ENCODE assay signal across 8 mouse cellular contexts in the genomic region with DNA sequence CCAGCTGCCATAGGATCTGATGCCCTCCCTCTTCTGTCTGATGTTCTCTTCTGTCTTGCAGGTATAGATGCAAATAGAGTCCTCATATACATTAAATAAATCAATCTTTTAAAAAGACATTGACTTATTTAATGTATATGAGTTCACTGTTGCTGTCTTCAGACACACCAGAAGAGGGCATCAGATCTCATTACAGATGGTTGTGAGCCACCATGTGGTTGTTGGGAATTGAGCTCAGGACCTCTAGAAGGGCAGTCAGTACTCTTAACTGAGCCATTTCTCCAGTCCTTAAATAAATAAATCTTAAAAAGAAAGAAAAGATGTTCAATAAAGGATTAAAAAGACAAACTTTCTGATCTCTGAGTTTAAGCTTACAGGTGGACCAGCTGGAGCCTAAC. TPM values are rescaled to one million over a fixed set of nuclear protein-coding genes. Genes with fewer than 3 reads are reported as not detected.
DNase-seq lines count a peak whose midpoint lies in the region; ATAC-seq and TF ChIP-seq lines count a peak whose summit lies in the region.

No protein-coding gene starts in this region.

- peak overlapping the region; percentile 87 for H3K4me3 ChIP-seq in kidney, postnatal 0 days (replicated peaks; ENCODE audit: low read depth, low read length)
- peak overlapping the region; percentile 92 for H3K4me3 ChIP-seq in embryonic facial prominence, embryonic 12.5 days
- peak overlapping the region; percentile 71 for H3K4me3 ChIP-seq in intestine, postnatal 0 days (ENCODE audit: low read depth, low read length)
- peak overlapping the region; percentile 96 for H3K4me3 ChIP-seq in neural tube, embryonic 13.5 days

- H3K4me2 ChIP-seq in kidney, postnatal 0 days (ENCODE audit: low read length): peak overlapping the region; percentile 70
- peak overlapping the region; percentile 78 for H3K4me2 ChIP-seq in embryonic facial prominence, embryonic 12.5 days (replicated peaks)
- H3K4me2 ChIP-seq in intestine, postnatal 0 days (replicated peaks; ENCODE audit: low read depth): peak overlapping the region; percentile 83
- peak overlapping the region; percentile 89 for H3K4me2 ChIP-seq in neural tube, embryonic 13.5 days

- intact Hi-C loops in left cerebral cortex, postnatal 25 days (cut with DNase I): loop anchor here (10.0 kb wide), 1 partner anchor 595 kb away; the partner anchor contains the start of gene Gpsm1

- peak overlapping the region; percentile 91 for H3K9ac ChIP-seq in kidney, postnatal 0 days (ENCODE audit: low read depth, low read length)
- H3K9ac ChIP-seq in embryonic facial prominence, embryonic 12.5 days: peak overlapping the region; percentile 86
- H3K9ac ChIP-seq in intestine, postnatal 0 days (ENCODE audit: low read depth, low read length): peak overlapping the region; percentile 70
- peak overlapping the region; percentile 90 for H3K9ac ChIP-seq in neural tube, embryonic 13.5 days

- TF ChIP-seq CTCF in kidney, postnatal 0 days (IDR thresholded peaks at IDR 0.05; ENCODE audit: low read depth): peak; percentile 56
- TF ChIP-seq CTCF in intestine, postnatal 0 days (IDR thresholded peaks at IDR 0.05; ENCODE audit: low read depth): peak; percentile 50

- DNase-seq in kidney, postnatal 0 days (ENCODE audit: low spot score): no peak
- DNase-seq in kidney, adult 18-20 months: no peak
- no peak for DNase-seq in gastrocnemius, adult 18-20 months (ENCODE audit: low spot score)
- no peak for DNase-seq in left cerebral cortex, postnatal 25 days (ENCODE audit: low spot score in 2 of 2)

- peaks cover 19% of the 10 kb centered on the region; the same call in 1 of the 2 replicates for H3K4me1 ChIP-seq in kidney, postnatal 0 days (replicated peaks; ENCODE audit: insufficient read depth, low read length)
- peaks cover 26% of the 10 kb centered on the region for H3K4me1 ChIP-seq in embryonic facial prominence, embryonic 12.5 days
- H3K4me1 ChIP-seq in intestine, postnatal 0 days (replicated peaks; ENCODE audit: control insufficient read depth, insufficient read depth, low read length): peaks cover 8% of the 10 kb centered on the region
- peaks cover 46% of the 10 kb centered on the region for H3K4me1 ChIP-seq in neural tube, embryonic 13.5 days (replicated peaks)

- no peaks in the 10 kb centered on the region for H3K27me3 ChIP-seq in kidney, postnatal 0 days (ENCODE audit: insufficient read depth, low read length)
- no peaks in the 10 kb centered on the region for H3K27me3 ChIP-seq in embryonic facial prominence, embryonic 12.5 days
- no peaks in the 10 kb centered on the region for H3K27me3 ChIP-seq in intestine, postnatal 0 days (replicated peaks; ENCODE audit: control insufficient read depth, insufficient read depth, low read length)
- no peaks in the 10 kb centered on the region for H3K27me3 ChIP-seq in neural tube, embryonic 13.5 days

- no peaks in the 10 kb centered on the region for H3K9me3 ChIP-seq in kidney, postnatal 0 days (replicated peaks; ENCODE audit: low read length)
- no peaks in the 10 kb centered on the region for H3K9me3 ChIP-seq in embryonic facial prominence, embryonic 12.5 days
- no peaks in the 10 kb centered on the region for H3K9me3 ChIP-seq in intestine, postnatal 0 days (ENCODE audit: control insufficient read depth)
- no peaks in the 10 kb centered on the region for H3K9me3 ChIP-seq in neural tube, embryonic 13.5 days

- peak overlapping the region; percentile 95; the same call in 1 of the 2 replicates for H3K27ac ChIP-seq in kidney, postnatal 0 days
- peak overlapping the region; percentile 81 for H3K27ac ChIP-seq in embryonic facial prominence, embryonic 12.5 days
- H3K27ac ChIP-seq in intestine, postnatal 0 days (ENCODE audit: low read depth, low read length): no peak overlapping the region
- H3K27ac ChIP-seq in neural tube, embryonic 13.5 days (replicated peaks): peak overlapping the region; percentile 83; the same call in 1 of the 2 replicates

- H3K36me3 ChIP-seq in kidney, postnatal 0 days (ENCODE audit: insufficient read depth, low read length): peaks cover 49% of the 10 kb centered on the region
- peaks cover 67% of the 10 kb centered on the region for H3K36me3 ChIP-seq in embryonic facial prominence, embryonic 12.5 days
- peaks cover 38% of the 10 kb centered on the region for H3K36me3 ChIP-seq in intestine, postnatal 0 days (ENCODE audit: control insufficient read depth, insufficient read depth)
- H3K36me3 ChIP-seq in neural tube, embryonic 13.5 days: peaks cover 72% of the 10 kb centered on the region

- ATAC-seq in kidney, postnatal 0 days (replicated peaks; ENCODE audit: low FRiP score, low read depth): no peak
- ATAC-seq in embryonic facial prominence, embryonic 12.5 days (ENCODE audit: insufficient number of reproducible peaks, insufficient read depth, low FRiP score, low TSS enrichment): no peak
- ATAC-seq in intestine, postnatal 0 days: no peak
- no peak for ATAC-seq in neural tube, embryonic 13.5 days (ENCODE audit: low read depth)
- no peak for ATAC-seq in megakaryocyte-erythroid progenitor cell, adult 5-6 weeks (replicated peaks; ENCODE audit: low FRiP score, low TSS enrichment, poor library complexity, severe bottlenecking)

RNA-seq across cellular contexts. Expression of gene Med22, which starts 1.1 kb away (rescaled TPM):
- 38.6 and 42.2 TPM in 2 replicates for polyA plus RNA-seq in kidney, postnatal 0 days (2015; fragmentation: Nextera tagmentation; extraction: Ambion mirVana)
- polyA plus RNA-seq in embryonic facial prominence, embryonic 12.5 days (2016; fragmentation: Nextera tagmentation; extraction: Ambion mirVana): 72.1 and 74.2 TPM in 2 replicates
- polyA plus RNA-seq in intestine, postnatal 0 days (2015; fragmentation: Nextera tagmentation; extraction: Ambion mirVana): 19.8 and 20.2 TPM in 2 replicates
- polyA plus RNA-seq in neural tube, embryonic 13.5 days (2015; fragmentation: Nextera tagmentation; extraction: Ambion mirVana): 129 TPM in 2 replicates
- total RNA-seq in gastrocnemius, adult 18-20 months (2021): 10 to 100 TPM; 16.7 to 17.4 TPM
- 10 to 100 TPM; 41.9 to 45.0 TPM for total RNA-seq in left cerebral cortex, postnatal 25 days (2021)
- total RNA-seq in megakaryocyte-erythroid progenitor cell, adult 5-6 weeks (2014; fragmentation: Nextera tagmentation): 24.7 and 37.6 TPM in 2 replicates
- 14.4 and 20.2 TPM in 2 replicates for total RNA-seq in megakaryocyte-erythroid progenitor cell, adult 5-6 weeks (2017)

RNA-seq across cellular contexts. Expression of gene Rpl7a, which starts 1.2 kb away (rescaled TPM):
- 668 and 686 TPM in 2 replicates for polyA plus RNA-seq in kidney, postnatal 0 days (2015; fragmentation: Nextera tagmentation; extraction: Ambion mirVana)
- polyA plus RNA-seq in embryonic facial prominence, embryonic 12.5 days (2016; fragmentation: Nextera tagmentation; extraction: Ambion mirVana): 565 and 574 TPM in 2 replicates
- polyA plus RNA-seq in intestine, postnatal 0 days (2015; fragmentation: Nextera tagmentation; extraction: Ambion mirVana): 407 and 410 TPM in 2 replicates
- polyA plus RNA-seq in neural tube, embryonic 13.5 days (2015; fragmentation: Nextera tagmentation; extraction: Ambion mirVana): 457 and 479 TPM in 2 replicates
- total RNA-seq in gastrocnemius, adult 18-20 months (2021): 100 to 1,000 TPM; 278 to 285 TPM
- 100 to 1,000 TPM; 229 to 238 TPM for total RNA-seq in left cerebral cortex, postnatal 25 days (2021)
- 2,329 and 2,826 TPM in 2 replicates for total RNA-seq in megakaryocyte-erythroid progenitor cell, adult 5-6 weeks (2014; fragmentation: Nextera tagmentation)
- total RNA-seq in megakaryocyte-erythroid progenitor cell, adult 5-6 weeks (2017): 2,192 and 2,459 TPM in 2 replicates

RNA-seq across cellular contexts. Expression of gene Surf6, which starts 6.7 kb away (rescaled TPM):
- 19.6 and 21.2 TPM in 2 replicates for polyA plus RNA-seq in kidney, postnatal 0 days (2015; fragmentation: Nextera tagmentation; extraction: Ambion mirVana)
- 31.4 and 31.5 TPM in 2 replicates for polyA plus RNA-seq in embryonic facial prominence, embryonic 12.5 days (2016; fragmentation: Nextera tagmentation; extraction: Ambion mirVana)
- polyA plus RNA-seq in intestine, postnatal 0 days (2015; fragmentation: Nextera tagmentation; extraction: Ambion mirVana): 11.7 and 12.8 TPM in 2 replicates
- 27.6 and 29.0 TPM in 2 replicates for polyA plus RNA-seq in neural tube, embryonic 13.5 days (2015; fragmentation: Nextera tagmentation; extraction: Ambion mirVana)
- total RNA-seq in gastrocnemius, adult 18-20 months (2021): 10 to 100 TPM; 11.6 to 12.1 TPM
- 10 to 100 TPM; 23.4 to 28.0 TPM for total RNA-seq in left cerebral cortex, postnatal 25 days (2021)
- 36.2 and 43.7 TPM in 2 replicates for total RNA-seq in megakaryocyte-erythroid progenitor cell, adult 5-6 weeks (2014; fragmentation: Nextera tagmentation)
- total RNA-seq in megakaryocyte-erythroid progenitor cell, adult 5-6 weeks (2017): 51.1 and 74.0 TPM in 2 replicates

RNA-seq across cellular contexts. Expression of gene Surf2, which starts 6.8 kb away (rescaled TPM):
- polyA plus RNA-seq in kidney, postnatal 0 days (2015; fragmentation: Nextera tagmentation; extraction: Ambion mirVana): 37.2 and 39.4 TPM in 2 replicates
- 43.8 and 44.1 TPM in 2 replicates for polyA plus RNA-seq in embryonic facial prominence, embryonic 12.5 days (2016; fragmentation: Nextera tagmentation; extraction: Ambion mirVana)
- 33.2 and 33.5 TPM in 2 replicates for polyA plus RNA-seq in intestine, postnatal 0 days (2015; fragmentation: Nextera tagmentation; extraction: Ambion mirVana)
- polyA plus RNA-seq in neural tube, embryonic 13.5 days (2015; fragmentation: Nextera tagmentation; extraction: Ambion mirVana): 55.8 and 64.2 TPM in 2 replicates
- 10 to 100 TPM; 11.5 to 12.5 TPM for total RNA-seq in gastrocnemius, adult 18-20 months (2021)
- 10 to 100 TPM; 33.4 to 37.1 TPM for total RNA-seq in left cerebral cortex, postnatal 25 days (2021)
- total RNA-seq in megakaryocyte-erythroid progenitor cell, adult 5-6 weeks (2014; fragmentation: Nextera tagmentation): 68.8 and 80.3 TPM in 2 replicates
- 118 and 146 TPM in 2 replicates for total RNA-seq in megakaryocyte-erythroid progenitor cell, adult 5-6 weeks (2017)

RNA-seq across cellular contexts. Expression of gene Surf1, which starts 6.9 kb away (rescaled TPM):
- polyA plus RNA-seq in kidney, postnatal 0 days (2015; fragmentation: Nextera tagmentation; extraction: Ambion mirVana): 62.5 and 64.1 TPM in 2 replicates
- polyA plus RNA-seq in embryonic facial prominence, embryonic 12.5 days (2016; fragmentation: Nextera tagmentation; extraction: Ambion mirVana): 54.2 and 56.8 TPM in 2 replicates
- 59.8 and 65.3 TPM in 2 replicates for polyA plus RNA-seq in intestine, postnatal 0 days (2015; fragmentation: Nextera tagmentation; extraction: Ambion mirVana)
- 78.8 and 86.4 TPM in 2 replicates for polyA plus RNA-seq in neural tube, embryonic 13.5 days (2015; fragmentation: Nextera tagmentation; extraction: Ambion mirVana)
- 10 to 100 TPM; 41.4 to 43.1 TPM for total RNA-seq in gastrocnemius, adult 18-20 months (2021)
- total RNA-seq in left cerebral cortex, postnatal 25 days (2021): 10 to 100 TPM; 89.6 to 98.4 TPM
- total RNA-seq in megakaryocyte-erythroid progenitor cell, adult 5-6 weeks (2014; fragmentation: Nextera tagmentation): 50.5 and 58.4 TPM in 2 replicates
- 38.0 and 41.7 TPM in 2 replicates for total RNA-seq in megakaryocyte-erythroid progenitor cell, adult 5-6 weeks (2017)
